Comparison of ENCODE assay signal across 16 mouse cellular contexts in the genomic region with DNA sequence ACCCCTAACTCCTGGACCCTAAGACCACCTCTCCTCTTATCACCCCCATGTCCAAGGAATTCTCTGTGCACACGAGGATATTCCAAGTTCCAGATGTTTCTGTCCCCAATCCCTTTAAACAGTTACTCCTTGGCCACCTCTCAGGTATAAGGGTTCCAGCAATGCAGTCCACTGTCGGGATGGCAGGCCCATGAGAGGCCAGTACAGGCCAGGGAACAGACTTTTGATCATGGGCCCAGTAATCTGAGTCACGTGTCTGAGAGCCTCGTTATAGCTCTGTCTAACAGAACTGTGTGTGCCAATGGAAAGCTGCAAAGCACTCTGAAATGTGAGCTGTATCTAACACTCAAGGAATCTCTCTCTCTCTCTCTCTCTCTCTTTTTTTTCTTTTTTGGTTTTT. TPM values are rescaled to one million over a fixed set of nuclear protein-coding genes. Genes with fewer than 3 reads are reported as not detected.
"Had no signal": no experiment of that assay in that cellular context is flagged by ENCODE, and none has a peak within 500 bp of the region (broad histone marks: within the 10 kb centered on the region; RNA-seq: fewer than 3 reads in every experiment).

No protein-coding gene starts in this region.

- H3K4me1 ChIP-seq: limb, embryonic 13.5 days; neural tube, embryonic 15.5 days had no signal

- H3K4me2 ChIP-seq: limb, embryonic 13.5 days; neural tube, embryonic 15.5 days had no signal

- H3K27me3 ChIP-seq: limb, embryonic 13.5 days; neural tube, embryonic 15.5 days had no signal

- H3K9ac ChIP-seq: limb, embryonic 13.5 days; liver, embryonic 14.5 days; neural tube, embryonic 15.5 days had no signal

- H3K9me3 ChIP-seq: limb, embryonic 13.5 days; neural tube, embryonic 15.5 days had no signal

- H3K27ac ChIP-seq: kidney, postnatal 0 days; limb, embryonic 13.5 days; liver, embryonic 14.5 days; neural tube, embryonic 15.5 days had no signal

- H3K4me3 ChIP-seq: limb, embryonic 13.5 days; myocyte; neural tube, embryonic 15.5 days had no signal

- DNase-seq: kidney, postnatal 36 days; lung, adult 18-20 months; midbrain, embryonic 14.5 days; right cerebral cortex, adult 18-20 months; right cerebral cortex, postnatal 25 days; spleen, adult 18-20 months; thymus, adult 18-20 months; thymus, postnatal 14 days had no signal

RNA-seq across cellular contexts. Expression of a gene that starts 52.8 kb away (rescaled TPM):
- total RNA-seq: layer of hippocampus, adult 18-20 months; left cerebral cortex, postnatal 36 days; liver, adult 2 months had no signal
- polyA plus RNA-seq: liver, adult 2 months had no signal
